Mouse (Mus musculus) bone marrow macrophage, adult 2 months (primary cell): ENCODE data around the gene Supt3. TPM values are rescaled to one million over a fixed set of nuclear protein-coding genes. Genes with fewer than 3 reads are reported as not detected.
A peak's percentile ranks its signal among the peaks of the same experiment; 100 is the strongest.

Experiments
- H3K27ac ChIP-seq: 2 replicates; pipeline ENCODE4 v1.5.1; 2012; ENCODE audit warnings: low read depth, low read length; ENCODE audit not compliant: insufficient read depth
- H3K4me1 ChIP-seq: 2 replicates; pipeline ENCODE4 v1.6.1; 2012; ENCODE audit warnings: low read length; ENCODE audit not compliant: control insufficient read depth, insufficient read depth
- H3K4me3 ChIP-seq: 2 replicates; pipeline ENCODE4 v1.5.1; 2012; ENCODE audit warnings: mild to moderate bottlenecking, low read length, moderate library complexity; ENCODE audit not compliant: insufficient read depth
- CTCF ChIP-seq: IDR thresholded peaks from 2 replicates; pipeline ENCODE4 v1.5.1; 2012; ENCODE audit warnings: low read depth, mild to moderate bottlenecking, low read length, moderate library complexity
- POLR2A ChIP-seq: IDR thresholded peaks from 2 replicates; pipeline ENCODE4 v1.6.1; 2012; ENCODE audit warnings: mild to moderate bottlenecking, low read depth, low read length, borderline replicate concordance
- polyA plus RNA-seq: library from polyadenylated mRNA; stranded (reverse); fragments of >200 nt; gene quantifications from 2 replicates; pipeline ENCODE4 v1.2.4, GENCODE M21; 2012; ENCODE audit not compliant: missing spikeins, insufficient read depth, insufficient read length

The Supt3 gene
- polyA plus RNA-seq, 1 experiment: 14.5 TPM

DNA sequence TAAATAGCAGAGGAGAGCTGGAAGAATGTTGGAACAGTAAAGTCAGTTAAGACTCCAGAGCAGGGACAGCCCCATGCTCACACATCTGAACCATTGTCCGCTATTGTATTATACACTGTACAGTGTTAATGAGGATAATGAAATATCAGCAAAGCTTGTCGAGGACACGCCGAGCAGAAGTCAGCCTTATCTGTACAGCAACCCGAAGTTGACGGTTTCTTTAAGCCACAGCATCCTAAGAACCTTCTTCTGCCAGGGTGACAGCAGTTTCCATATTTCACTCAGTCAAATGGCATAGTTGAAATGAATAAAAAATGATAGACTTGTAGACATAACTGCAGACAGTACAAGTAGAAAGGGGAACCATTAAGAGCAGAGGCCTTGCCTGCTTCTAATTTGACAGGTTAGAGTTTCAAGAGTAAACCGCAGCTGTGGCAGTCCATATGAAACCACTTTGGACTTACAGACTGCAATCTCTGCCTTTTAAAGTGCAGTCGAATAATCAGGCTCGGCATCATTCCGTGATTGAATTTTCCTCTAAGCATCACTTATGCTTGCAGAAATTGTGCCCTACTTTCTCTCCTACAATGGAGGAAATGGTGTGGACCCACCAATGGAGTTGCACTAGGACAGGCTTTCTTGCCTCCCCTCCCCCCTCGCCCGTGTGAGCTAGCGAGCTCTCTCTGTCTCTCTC, 227.7 kb downstream of the Supt3 start:
- Histone ChIP-seq H3K4me3 (no peak overlapping the region), H3K27ac (no peak overlapping the region), H3K4me1 (0 out of 2 replicates have a peak, but pooled peaks cover 2% of the 10 kb centered on the region)
- TF ChIP-seq CTCF: no peak
- no peak for TF ChIP-seq POLR2A

DNA sequence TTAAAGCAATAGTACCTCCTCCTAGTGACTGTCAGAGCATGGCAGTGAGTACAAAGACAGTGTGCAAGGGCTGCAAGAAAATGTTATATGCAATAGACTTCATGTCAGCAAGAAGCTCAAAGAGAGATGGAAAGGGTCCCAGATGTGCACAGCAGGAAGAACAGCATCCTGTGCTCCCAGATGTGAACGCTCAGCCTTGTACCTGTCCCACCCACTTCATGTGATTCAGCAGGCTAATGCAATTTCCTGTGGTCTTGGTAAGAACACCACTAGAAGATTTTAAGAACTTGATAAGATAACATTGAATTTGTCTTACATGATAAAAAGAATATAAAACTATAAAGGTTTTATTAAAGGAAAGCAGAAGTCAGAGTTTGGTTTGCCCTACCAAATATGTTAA, 230.5 kb downstream of the Supt3 start:
- Histone ChIP-seq H3K4me1 (0 out of 2 replicates have a peak, but pooled peaks cover 2% of the 10 kb centered on the region), H3K27ac (no peak overlapping the region), H3K4me3 (no peak overlapping the region)
- TF ChIP-seq POLR2A (no peak), CTCF (no peak)

- TF ChIP-seq POLR2A (no peak), CTCF (no peak)
- Histone ChIP-seq H3K4me1 (0 out of 2 replicates have a peak, but pooled peaks cover 2% of the 10 kb centered on the region), H3K27ac (no peak overlapping the region), H3K4me3 (no peak overlapping the region)
These were observed 231.7 kb downstream of the Supt3 start for GRCm38 (mm10) chr17:45008663-45009062.

- H3K4me3 ChIP-seq: no peak overlapping the region
- no peak overlapping the region for H3K27ac ChIP-seq
- H3K4me1 ChIP-seq: 0 out of 2 replicates have a peak, but pooled peaks cover 2% of the 10 kb centered on the region
- TF ChIP-seq CTCF: no peak
- TF ChIP-seq POLR2A: no peak
These were observed 233.5 kb downstream of the Supt3 start for GRCm38 (mm10) chr17:45010409-45010808.

DNA sequence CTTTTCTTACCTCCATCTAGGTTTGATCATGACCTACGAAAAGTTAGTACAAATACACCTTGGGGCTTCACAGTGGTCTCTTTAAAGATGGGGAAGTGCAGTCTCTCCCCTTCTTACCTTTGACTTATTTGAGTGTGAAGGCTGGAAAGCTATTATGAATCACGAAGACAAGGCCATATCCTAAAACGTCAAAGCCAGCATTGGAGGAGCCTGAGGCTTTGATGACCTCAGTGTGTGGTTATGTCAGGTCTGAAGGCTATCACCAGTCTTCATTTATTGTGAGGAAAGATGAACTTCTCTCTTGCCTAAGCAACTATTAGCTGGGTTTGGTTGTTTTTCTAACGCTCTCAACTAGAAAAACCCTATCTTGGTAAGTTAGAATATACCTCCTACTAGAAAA, 239.8 kb downstream of the Supt3 start:
- H3K27ac ChIP-seq: no peak overlapping the region
- TF ChIP-seq POLR2A (no peak), CTCF (no peak)
- no peak overlapping the region for H3K4me3 ChIP-seq
- H3K4me1 ChIP-seq: peaks cover 7% of the 10 kb centered on the region

DNA sequence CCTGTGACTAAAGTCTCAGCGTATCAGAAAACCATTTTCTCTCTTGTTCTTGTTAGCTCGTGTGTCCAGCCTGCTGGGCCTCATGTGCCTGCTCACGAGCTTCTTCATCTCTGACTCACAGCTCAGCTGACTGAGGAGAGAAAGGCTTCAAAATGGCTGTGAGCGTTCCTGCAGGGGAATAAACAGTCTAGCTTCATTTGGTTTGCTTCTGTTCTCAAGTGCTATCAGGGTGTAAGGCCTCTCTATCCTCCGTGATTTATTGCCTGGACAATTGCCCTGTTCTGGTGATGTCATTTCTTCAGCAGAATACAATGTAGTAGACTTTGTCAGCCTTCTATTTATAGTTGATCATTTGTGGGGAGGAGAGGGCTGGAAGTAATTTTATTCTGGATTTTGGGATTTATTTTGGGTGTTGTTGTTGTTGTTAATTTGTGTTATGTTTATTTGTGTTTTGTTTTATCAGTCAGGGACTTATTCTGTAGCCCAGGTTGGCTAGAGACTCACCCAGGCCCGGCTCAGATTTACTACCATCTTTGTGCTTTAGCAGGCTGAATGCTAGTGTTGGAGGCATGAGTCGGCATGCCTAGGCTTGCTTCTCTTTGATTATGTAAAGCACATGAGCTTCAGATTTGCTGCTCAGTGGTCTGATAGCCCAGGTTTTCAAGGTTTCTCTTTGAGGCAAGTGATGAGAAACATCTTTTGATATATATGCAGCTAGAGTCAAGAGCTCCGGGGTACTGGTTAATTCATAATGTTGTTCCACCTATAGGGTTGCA, 243.4 kb downstream of the Supt3 start:
- Histone ChIP-seq H3K4me3 (no peak overlapping the region), H3K27ac (peak overlapping the region; percentile 49), H3K4me1 (peaks cover 7% of the 10 kb centered on the region)
- no peak for TF ChIP-seq POLR2A
- TF ChIP-seq CTCF: no peak

GRCm38 (mm10) chr17:45028441-45028840, 251.5 kb downstream of the Supt3 start:
- peaks cover 6% of the 10 kb centered on the region for H3K4me1 ChIP-seq
- no peak for TF ChIP-seq CTCF
- TF ChIP-seq POLR2A: no peak
- no peak overlapping the region for H3K27ac ChIP-seq
- no peak overlapping the region for H3K4me3 ChIP-seq

- TF ChIP-seq POLR2A (no peak), CTCF (no peak)
- peaks cover 9% of the 10 kb centered on the region for H3K4me1 ChIP-seq
- H3K27ac ChIP-seq: no peak overlapping the region
- H3K4me3 ChIP-seq: no peak overlapping the region
These were observed 252.2 kb downstream of the Supt3 start for GRCm38 (mm10) chr17:45029106-45029505.

DNA sequence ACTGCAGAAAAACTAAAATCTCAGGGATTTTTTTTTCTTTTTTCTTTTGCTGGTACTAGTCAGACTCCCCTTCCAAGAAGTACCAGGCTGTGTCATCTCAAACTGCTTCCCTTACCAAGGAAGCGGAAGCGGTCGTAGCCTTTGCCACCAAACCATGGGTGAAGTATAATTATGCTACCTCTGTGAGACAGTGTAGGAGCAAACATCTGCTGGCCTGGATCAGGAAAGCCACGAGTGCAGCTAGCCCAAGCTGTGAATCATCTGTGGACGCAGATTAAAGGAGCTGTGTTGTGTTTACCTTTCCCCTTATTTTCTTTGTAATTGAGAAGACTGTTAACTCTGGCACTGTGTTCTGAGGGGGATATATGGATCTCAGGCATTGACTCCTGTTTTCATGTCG, 255.3 kb downstream of the Supt3 start:
- H3K27ac ChIP-seq: no peak overlapping the region
- peaks cover 9% of the 10 kb centered on the region for H3K4me1 ChIP-seq
- no peak overlapping the region for H3K4me3 ChIP-seq
- TF ChIP-seq CTCF (no peak), POLR2A (no peak)

DNA sequence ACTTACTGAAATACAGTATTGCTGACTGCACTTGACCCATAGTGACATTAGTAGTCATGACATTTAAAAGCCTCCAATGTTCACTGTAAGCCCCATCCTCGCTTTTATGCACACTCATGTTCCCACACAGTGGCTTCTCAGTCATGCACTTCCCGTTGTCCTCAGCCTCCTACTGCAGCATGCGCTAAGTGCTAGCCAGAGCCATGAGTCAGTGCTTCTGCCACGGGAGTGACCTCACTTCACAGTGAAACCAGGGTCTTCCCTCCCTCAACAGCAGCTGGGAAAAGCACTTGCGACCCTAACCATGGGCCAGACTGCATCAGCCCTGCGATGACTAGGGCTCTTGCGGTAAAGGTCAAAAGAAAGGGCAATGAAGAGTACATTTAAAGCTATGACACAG, 256.7 kb downstream of the Supt3 start:
- no peak for TF ChIP-seq CTCF
- TF ChIP-seq POLR2A: no peak
- Histone ChIP-seq H3K27ac (no peak overlapping the region), H3K4me3 (no peak overlapping the region), H3K4me1 (peaks cover 9% of the 10 kb centered on the region)
